ENCODE assay signal across 13 mouse cellular contexts in the genomic region with DNA sequence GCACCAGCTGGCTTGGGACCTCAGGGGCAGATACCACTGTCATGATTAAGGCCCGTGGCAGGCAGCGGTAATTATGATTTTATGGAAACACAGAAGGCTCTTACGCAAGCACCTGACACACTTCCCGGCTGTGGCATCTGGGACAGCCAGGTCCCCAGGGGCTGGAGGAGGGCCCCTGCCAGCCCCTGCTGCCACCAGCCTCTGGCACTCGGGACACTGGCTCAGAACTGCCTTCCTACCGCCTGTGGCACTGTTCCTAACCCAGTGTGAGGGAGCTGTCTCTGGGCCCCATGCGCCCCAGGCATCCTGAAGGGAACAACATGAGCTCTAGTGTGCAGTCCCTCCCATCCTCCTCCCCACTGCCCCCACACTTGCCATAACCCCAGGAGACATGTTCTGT. TPM values are rescaled to one million over a fixed set of nuclear protein-coding genes. Genes with fewer than 3 reads are reported as not detected.
DNase-seq lines count a peak whose midpoint lies in the region; ATAC-seq and TF ChIP-seq lines count a peak whose summit lies in the region.
"Had no signal": no experiment of that assay in that cellular context is flagged by ENCODE, and none has a peak within 500 bp of the region (broad histone marks: within the 10 kb centered on the region; RNA-seq: fewer than 3 reads in every experiment).

No protein-coding gene starts in this region.

- no peak for TF ChIP-seq POLR2A in brain, embryonic 14.5 days (IDR thresholded peaks at IDR 0.05; ENCODE audit: borderline replicate concordance, extremely low read depth, insufficient read depth, insufficient read length, poor library complexity, severe bottlenecking)
- no peak for TF ChIP-seq POLR2A in olfactory bulb, adult 2 months (IDR thresholded peaks at IDR 0.05; ENCODE audit: insufficient read depth, low read depth, low read length)

- DNase-seq in cerebellum, adult 9-11 months = no peak
- DNase-seq in midbrain, postnatal 0 days (ENCODE audit: low spot score) = no peak
- DNase-seq in midbrain, embryonic 10.5 days (ENCODE audit: low spot score) = no peak
- DNase-seq in brain, embryonic 14.5 days (ENCODE audit: low read depth) = peak; percentile 22
- no peak for DNase-seq in limb, embryonic 10.5 days (ENCODE audit: low spot score)
- DNase-seq: forebrain, postnatal 0 days had no signal

- WGBS in midbrain, postnatal 0 days = 47% methylated on average over 7 of the region's 7 CpGs
- WGBS in midbrain, embryonic 10.5 days = 77% methylated on average over 7 of the region's 7 CpGs
- 52% methylated on average over 7 of the region's 7 CpGs for WGBS in olfactory bulb, adult 2 months
- WGBS in limb, embryonic 10.5 days = 71% methylated on average over 7 of the region's 7 CpGs

- no peaks in the 10 kb centered on the region for H3K4me1 ChIP-seq in midbrain, postnatal 0 days (ENCODE audit: insufficient read depth, low read length)
- peaks cover 20% of the 10 kb centered on the region for H3K4me1 ChIP-seq in midbrain, embryonic 10.5 days
- H3K4me1 ChIP-seq in olfactory bulb, adult 2 months (ENCODE audit: control insufficient read depth, insufficient read depth, low read length) = peaks cover 43% of the 10 kb centered on the region
- H3K4me1 ChIP-seq in limb, embryonic 10.5 days = peaks cover 3% of the 10 kb centered on the region
- H3K4me1 ChIP-seq: liver, embryonic 15.5 days had no signal

- peak; percentile 49; the same call in 1 of the 2 replicates for ATAC-seq in cerebellum, adult (ENCODE audit: insufficient number of reproducible peaks, low FRiP score, low TSS enrichment)
- no peak for ATAC-seq in midbrain, postnatal 0 days (ENCODE audit: low FRiP score)
- ATAC-seq in activated CD4-positive, CD25-positive, alpha-beta regulatory T cell, adult 4 months = no peak

- no peaks in the 10 kb centered on the region for H3K9me3 ChIP-seq in midbrain, postnatal 0 days (ENCODE audit: low read length)
- H3K9me3 ChIP-seq in midbrain, embryonic 10.5 days (replicated peaks) = no peaks in the 10 kb centered on the region
- no peaks in the 10 kb centered on the region for H3K9me3 ChIP-seq in limb, embryonic 10.5 days (replicated peaks)
- H3K9me3 ChIP-seq: embryonic facial prominence, embryonic 13.5 days; liver, embryonic 15.5 days had no signal

- H3K4me2 ChIP-seq in midbrain, postnatal 0 days (ENCODE audit: low read depth, low read length, poor library complexity, severe bottlenecking) = no peak overlapping the region
- H3K4me2 ChIP-seq: embryonic facial prominence, embryonic 13.5 days; heart, embryonic 11.5 days; liver, embryonic 15.5 days had no signal

- no peak overlapping the region for H3K4me3 ChIP-seq in midbrain, postnatal 0 days (ENCODE audit: low read depth, low read length)
- H3K4me3 ChIP-seq in midbrain, embryonic 10.5 days = no peak overlapping the region
- H3K4me3 ChIP-seq in olfactory bulb, adult 2 months (ENCODE audit: insufficient read depth, low read depth, low read length) = no peak overlapping the region
- no peak overlapping the region for H3K4me3 ChIP-seq in limb, embryonic 10.5 days
- H3K4me3 ChIP-seq: embryonic facial prominence, embryonic 13.5 days; liver, embryonic 15.5 days had no signal

- no peaks in the 10 kb centered on the region for H3K27me3 ChIP-seq in midbrain, postnatal 0 days (ENCODE audit: insufficient read depth, low read length)
- peaks cover 41% of the 10 kb centered on the region for H3K27me3 ChIP-seq in midbrain, embryonic 10.5 days (ENCODE audit: low read depth, poor library complexity, severe bottlenecking)
- peaks cover 32% of the 10 kb centered on the region for H3K27me3 ChIP-seq in limb, embryonic 10.5 days (ENCODE audit: low read depth, poor library complexity, severe bottlenecking)

- H3K27ac ChIP-seq in midbrain, postnatal 0 days (ENCODE audit: low read depth, low read length) = no peak overlapping the region
- H3K27ac ChIP-seq in midbrain, embryonic 10.5 days (replicated peaks) = no peak overlapping the region; the same call in 1 of the 2 replicates
- peak overlapping the region; percentile 10 for H3K27ac ChIP-seq in olfactory bulb, adult 2 months (ENCODE audit: insufficient read depth, low read depth, low read length)
- H3K27ac ChIP-seq in limb, embryonic 10.5 days = no peak overlapping the region
- H3K27ac ChIP-seq: embryonic facial prominence, embryonic 13.5 days; kidney, postnatal 0 days; liver, embryonic 15.5 days had no signal

- TF ChIP-seq CTCF in midbrain, postnatal 0 days (IDR thresholded peaks at IDR 0.05) = no peak
- TF ChIP-seq CTCF in brain, embryonic 14.5 days (IDR thresholded peaks at IDR 0.05; ENCODE audit: borderline replicate concordance, extremely low read depth, insufficient read depth, insufficient read length) = no peak
- no peak for TF ChIP-seq CTCF in olfactory bulb, adult 2 months (IDR thresholded peaks at IDR 0.05; ENCODE audit: insufficient read depth, low read depth, low read length)

- H3K36me3 ChIP-seq in midbrain, postnatal 0 days (ENCODE audit: insufficient read depth, low read length) = no peaks in the 10 kb centered on the region
- no peaks in the 10 kb centered on the region for H3K36me3 ChIP-seq in midbrain, embryonic 10.5 days
- no peaks in the 10 kb centered on the region for H3K36me3 ChIP-seq in limb, embryonic 10.5 days
- H3K36me3 ChIP-seq: embryonic facial prominence, embryonic 13.5 days; liver, embryonic 15.5 days had no signal

- peak overlapping the region; percentile 19; the same call in 1 of the 2 replicates for H3K9ac ChIP-seq in midbrain, postnatal 0 days (replicated peaks; ENCODE audit: low read length, poor library complexity, severe bottlenecking)
- H3K9ac ChIP-seq: embryonic facial prominence, embryonic 13.5 days; forebrain, postnatal 0 days; liver, embryonic 15.5 days had no signal

RNA-seq across cellular contexts. Expression of a gene that starts 6.4 kb away (rescaled TPM):
- total RNA-seq in midbrain, postnatal 0 days (2014; rRNA removed) = 4.4 and 8.3 TPM in 2 replicates
- 3.5 and 4.1 TPM in 2 replicates for polyA plus RNA-seq in midbrain, postnatal 0 days (2015; fragmentation: Nextera tagmentation; extraction: Ambion mirVana)
- 0.40 and 0.41 TPM in 2 replicates for polyA plus RNA-seq in midbrain, embryonic 10.5 days (2016; fragmentation: Nextera tagmentation; extraction: Ambion mirVana)
- polyA plus RNA-seq in brain, embryonic 14.5 days (2012; rRNA removed) = 1.8 and 5.5 TPM in 2 replicates
- not detected in 2 replicates for polyA plus RNA-seq in olfactory bulb, adult 2 months (2012; ENCODE audit: insufficient read depth, insufficient read length, low replicate concordance, missing spikeins)
- under 1 TPM in 1 of 2 experiments, not detected in 1; 0.37 TPM for polyA plus RNA-seq in activated CD4-positive, CD25-positive, alpha-beta regulatory T cell, adult 4 months (2017; shearing (Covaris generic))
- polyA plus RNA-seq in limb, embryonic 10.5 days (2016; fragmentation: Nextera tagmentation; extraction: Ambion mirVana) = 0.28 and 0.56 TPM in 2 replicates

RNA-seq across cellular contexts. Expression of a gene that starts 33.2 kb away (rescaled TPM):
- 597 and 686 TPM in 2 replicates for total RNA-seq in midbrain, postnatal 0 days (2014; rRNA removed)
- polyA plus RNA-seq in midbrain, postnatal 0 days (2015; fragmentation: Nextera tagmentation; extraction: Ambion mirVana) = 591 and 620 TPM in 2 replicates
- polyA plus RNA-seq in midbrain, embryonic 10.5 days (2016; fragmentation: Nextera tagmentation; extraction: Ambion mirVana) = 976 and 1,159 TPM in 2 replicates
- 1,103 and 1,209 TPM in 2 replicates for polyA plus RNA-seq in brain, embryonic 14.5 days (2012; rRNA removed)
- polyA plus RNA-seq in olfactory bulb, adult 2 months (2012; ENCODE audit: insufficient read depth, insufficient read length, low replicate concordance, missing spikeins) = not detected in 2 replicates
- 1,000 to 10,000 TPM; 3,386 to 3,946 TPM for polyA plus RNA-seq in activated CD4-positive, CD25-positive, alpha-beta regulatory T cell, adult 4 months (2017; shearing (Covaris generic))
- polyA plus RNA-seq in limb, embryonic 10.5 days (2016; fragmentation: Nextera tagmentation; extraction: Ambion mirVana) = 1,186 and 1,476 TPM in 2 replicates

RNA-seq across cellular contexts. Expression of a gene that starts 36.8 kb away (rescaled TPM):
- total RNA-seq in midbrain, postnatal 0 days (2014; rRNA removed) = 89.1 and 96.4 TPM in 2 replicates
- polyA plus RNA-seq in midbrain, postnatal 0 days (2015; fragmentation: Nextera tagmentation; extraction: Ambion mirVana) = 61.1 and 63.2 TPM in 2 replicates
- 7.8 and 12.5 TPM in 2 replicates for polyA plus RNA-seq in midbrain, embryonic 10.5 days (2016; fragmentation: Nextera tagmentation; extraction: Ambion mirVana)
- polyA plus RNA-seq in brain, embryonic 14.5 days (2012; rRNA removed) = 60.8 and 90.1 TPM in 2 replicates
- not detected in 2 replicates for polyA plus RNA-seq in olfactory bulb, adult 2 months (2012; ENCODE audit: insufficient read depth, insufficient read length, low replicate concordance, missing spikeins)
- polyA plus RNA-seq in activated CD4-positive, CD25-positive, alpha-beta regulatory T cell, adult 4 months (2017; shearing (Covaris generic)) = 1 to 10 TPM; 1.4 to 2.9 TPM
- 3.4 and 6.5 TPM in 2 replicates for polyA plus RNA-seq in limb, embryonic 10.5 days (2016; fragmentation: Nextera tagmentation; extraction: Ambion mirVana)

Comparison
In these comparisons a context has a peak if more than half of its experiments do, and no peak if none do; other contexts are left out.
1. RNA of a gene that starts 6.4 kb away (polyA plus RNA-seq): not detected in olfactory bulb, adult 2 months; 1.8 to 5.5 TPM in brain, embryonic 14.5 days, 3.5 to 4.1 TPM in midbrain, postnatal 0 days, 0.28 to 0.56 TPM in limb, embryonic 10.5 days, 0.40 to 0.41 TPM in midbrain, embryonic 10.5 days and 0.37 TPM in activated CD4-positive, CD25-positive, alpha-beta regulatory T cell, adult 4 months; every median in the first group is over 10 times any median in the second.
2. RNA of a gene that starts 33.2 kb away (polyA plus RNA-seq): 3,386 to 3,946 TPM in activated CD4-positive, CD25-positive, alpha-beta regulatory T cell, adult 4 months, 1,103 to 1,209 TPM in brain, embryonic 14.5 days, 1,186 to 1,476 TPM in limb, embryonic 10.5 days, 976 to 1,159 TPM in midbrain, embryonic 10.5 days and 591 to 620 TPM in midbrain, postnatal 0 days; not detected in olfactory bulb, adult 2 months; every median in the first group is over 100 times any median in the second.